Mouse (Mus musculus) spleen, adult 2 months (tissue): ENCODE results near the gene Comp. TPM values are rescaled to one million over a fixed set of nuclear protein-coding genes. Genes with fewer than 3 reads are reported as not detected.

Experiments
- DNase-seq, 2 experiments: peaks; one replicate each; pipeline versions ENCODE4 v3.0.0 to v3.0.0-alpha.2; 2012 to 2021; ENCODE audit warnings: low spot score in 2 of 2, low read depth in 1 of 2
- H3K27ac ChIP-seq: fragments of 200-500 bp; 2 replicates; pipeline ENCODE4 v1.5.1; 2012; ENCODE audit warnings: low read length, inconsistent platforms; ENCODE audit not compliant: insufficient read depth
- H3K27me3 ChIP-seq: fragments of 200-500 bp; 2 replicates; pipeline ENCODE4 v1.6.1; 2012; ENCODE audit warnings: mild to moderate bottlenecking, moderate library complexity, low read length, inconsistent platforms; ENCODE audit not compliant: control insufficient read depth, insufficient read depth
- H3K36me3 ChIP-seq: fragments of 200-500 bp; 2 replicates; pipeline ENCODE4 v1.6.1; 2012; ENCODE audit warnings: mild to moderate bottlenecking, low read length, inconsistent platforms; ENCODE audit not compliant: control insufficient read depth, insufficient read depth
- H3K4me1 ChIP-seq: fragments of 200-500 bp; 2 replicates; pipeline ENCODE4 v1.6.1; 2011; ENCODE audit warnings: inconsistent platforms; ENCODE audit not compliant: control insufficient read depth, insufficient read depth, insufficient read length
- H3K4me3 ChIP-seq: fragments of 200-500 bp; 2 replicates; pipeline ENCODE4 v1.5.1; 2011; ENCODE audit warnings: mild to moderate bottlenecking, inconsistent platforms; ENCODE audit not compliant: insufficient read depth, insufficient read length; ENCODE audit errors: extremely low read depth
- CTCF ChIP-seq: fragments of 200-500 bp; IDR thresholded peaks from 2 replicates; pipeline ENCODE4 v1.5.1; 2011; ENCODE audit warnings: mild to moderate bottlenecking, inconsistent platforms; ENCODE audit not compliant: insufficient read depth, insufficient read length, insufficient replicate concordance; ENCODE audit errors: extremely low read depth
- POLR2A ChIP-seq: fragments of 200-500 bp; IDR thresholded peaks from 2 replicates; pipeline ENCODE4 v1.6.1; 2011; ENCODE audit warnings: low read depth, low read length, inconsistent platforms
- WGBS: fragments of 180-500 bp; shearing (Covaris S2); methylation state at CpG from one replicate; pipeline ENCODE4 v1.1.7; 2018; 5-methylcytosine and 5-hydroxymethylcytosine counted together
- polyA plus RNA-seq: library from polyadenylated mRNA; depleted of rRNA; stranded (reverse); fragments of >200 nt; gene quantifications from 2 replicates; pipeline ENCODE4 v1.2.3, GENCODE M21; 2012

Gene Comp
- polyA plus RNA-seq, 1 experiment, result 0.46 TPM

- Histone ChIP-seq H3K27me3 (no peaks in the 10 kb centered on the region), H3K27ac (no peak overlapping the region), H3K4me1 (no peaks in the 10 kb centered on the region), H3K36me3 (peaks cover 50% of the 10 kb centered on the region), H3K4me3 (no peak overlapping the region)
- DNase-seq, result no peak
- 97% methylated on average over 19 of the region's 19 CpGs for WGBS
- TF ChIP-seq CTCF, result no peak
- no peak for TF ChIP-seq POLR2A
Measured at GRCm38 (mm10) chr8:70331526-70331925, 41.8 kb upstream of the Comp start.

- 82% methylated on average over 41 of the region's 41 CpGs for WGBS
- H3K36me3 ChIP-seq, result peaks cover 57% of the 10 kb centered on the region
- DNase-seq, result no peak
- TF ChIP-seq CTCF (no peak), POLR2A (no peak)
- H3K27me3 ChIP-seq, result no peaks in the 10 kb centered on the region
- H3K27ac ChIP-seq, result no peak overlapping the region
- no peak overlapping the region for H3K4me3 ChIP-seq
- no peaks in the 10 kb centered on the region for H3K4me1 ChIP-seq
Measured at GRCm38 (mm10) chr8:70332070-70332877, 41.1 kb upstream of the Comp start.

GRCm38 (mm10) chr8:70332878-70333202 lies 40.5 kb upstream of the Comp start:
- Histone ChIP-seq H3K4me3 (no peak overlapping the region), H3K27ac (no peak overlapping the region), H3K27me3 (no peaks in the 10 kb centered on the region), H3K4me1 (no peaks in the 10 kb centered on the region), H3K36me3 (peaks cover 63% of the 10 kb centered on the region)
- TF ChIP-seq POLR2A, result no peak
- TF ChIP-seq CTCF, result no peak
- WGBS, result 93% methylated on average over 6 of the region's 6 CpGs
- no peak for DNase-seq

- no peaks in the 10 kb centered on the region; the same call in 1 of the 2 replicates for H3K4me1 ChIP-seq
- DNase-seq, result no peak
- no peak overlapping the region for H3K27ac ChIP-seq
- no peak for TF ChIP-seq CTCF
- TF ChIP-seq POLR2A, result no peak
- peaks cover 71% of the 10 kb centered on the region for H3K36me3 ChIP-seq
- 79% methylated on average over 7 of the region's 7 CpGs for WGBS
- H3K4me3 ChIP-seq, result no peak overlapping the region
- H3K27me3 ChIP-seq, result no peaks in the 10 kb centered on the region
Measured at GRCm38 (mm10) chr8:70338931-70339330, 34.4 kb upstream of the Comp start.

GRCm38 (mm10) chr8:70340659-70341058 lies 32.7 kb upstream of the Comp start:
- TF ChIP-seq CTCF (no peak), POLR2A (no peak)
- peaks cover 55% of the 10 kb centered on the region for H3K36me3 ChIP-seq
- no peak overlapping the region for H3K4me3 ChIP-seq
- H3K4me1 ChIP-seq, result no peaks in the 10 kb centered on the region; the same call in 1 of the 2 replicates
- 92% methylated on average over 7 of the region's 7 CpGs for WGBS
- DNase-seq, result no peak
- no peak overlapping the region for H3K27ac ChIP-seq
- no peaks in the 10 kb centered on the region for H3K27me3 ChIP-seq

- H3K4me3 ChIP-seq, result no peak overlapping the region
- no peak overlapping the region for H3K27ac ChIP-seq
- 52% methylated on average over 14 of the region's 14 CpGs for WGBS
- TF ChIP-seq CTCF (no peak), POLR2A (no peak)
- no peak for DNase-seq
- H3K4me1 ChIP-seq, result no peaks in the 10 kb centered on the region; the same call in 1 of the 2 replicates
- peaks cover 47% of the 10 kb centered on the region for H3K36me3 ChIP-seq
- H3K27me3 ChIP-seq, result no peaks in the 10 kb centered on the region
Measured at GRCm38 (mm10) chr8:70342007-70342406, 31.4 kb upstream of the Comp start.

- H3K27me3 ChIP-seq, result no peaks in the 10 kb centered on the region
- no peak for DNase-seq
- 95% methylated on average over 7 of the region's 7 CpGs for WGBS
- H3K27ac ChIP-seq, result no peak overlapping the region
- no peak overlapping the region for H3K4me3 ChIP-seq
- peaks cover 36% of the 10 kb centered on the region for H3K36me3 ChIP-seq
- TF ChIP-seq CTCF, result no peak
- TF ChIP-seq POLR2A, result no peak
- no peaks in the 10 kb centered on the region; the same call in 1 of the 2 replicates for H3K4me1 ChIP-seq
Measured at GRCm38 (mm10) chr8:70343076-70343475, 30.3 kb upstream of the Comp start.
